Mouse (Mus musculus): ENCODE measurements around the gene Gm20388. TPM values are rescaled to one million over a fixed set of nuclear protein-coding genes. Genes with fewer than 3 reads are reported as not detected.

Gm20388 gene
- polyA plus RNA-seq, 1 experiment, result 18.7 TPM

DNA sequence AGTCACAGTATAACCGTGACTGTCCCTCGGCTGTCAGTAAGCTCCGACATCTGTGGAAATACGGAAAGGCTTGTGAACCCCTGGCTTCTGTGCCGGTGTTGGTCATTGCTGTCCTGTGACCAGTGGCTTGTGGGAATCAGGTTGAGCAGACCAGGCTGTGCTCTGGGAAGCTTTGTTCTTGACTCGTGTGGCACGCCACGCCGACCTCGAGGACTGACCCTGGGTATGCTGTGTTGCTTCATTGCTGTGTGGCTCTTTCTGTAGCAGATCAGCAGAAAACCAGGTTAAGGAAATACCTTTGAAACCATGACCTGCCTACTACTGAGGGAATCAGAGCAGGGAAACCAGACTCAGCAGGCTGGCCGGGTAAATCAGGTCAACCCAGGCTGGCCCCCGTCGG, 4399.9 kb downstream of the Gm20388 start:
- Histone ChIP-seq H3K27me3 (ENCODE audit: control insufficient read depth, insufficient read depth, low read length) (no peaks in the 10 kb centered on the region), H3K27ac (ENCODE audit: insufficient read depth, low read length) (no peak overlapping the region), H3K4me1 (ENCODE audit: control insufficient read depth, insufficient read depth, low read length) (peaks cover 66% of the 10 kb centered on the region), H3K4me3 (replicated peaks; ENCODE audit: insufficient read depth, low read depth, low read length) (no peak overlapping the region)
- no peak for DNase-seq
- TF ChIP-seq POLR2A (IDR thresholded peaks at IDR 0.05; ENCODE audit: borderline replicate concordance, insufficient read depth, low read length), result no peak
- 80% methylated on average over 13 of the region's 13 CpGs for WGBS

- H3K27me3 ChIP-seq (ENCODE audit: control insufficient read depth, insufficient read depth, low read length), result no peaks in the 10 kb centered on the region
- peaks cover 67% of the 10 kb centered on the region for H3K4me1 ChIP-seq (ENCODE audit: control insufficient read depth, insufficient read depth, low read length)
- 86% methylated on average over 6 of the region's 6 CpGs for whole genome bisulfite sequencing
- TF ChIP-seq POLR2A (IDR thresholded peaks at IDR 0.05; ENCODE audit: borderline replicate concordance, insufficient read depth, low read length) (no peak), CTCF (IDR thresholded peaks at IDR 0.05; ENCODE audit: borderline replicate concordance, insufficient read depth, low read depth, low read length) (no peak)
- H3K27ac ChIP-seq (ENCODE audit: insufficient read depth, low read length), result no peak overlapping the region
- no peak overlapping the region for H3K4me3 ChIP-seq (replicated peaks; ENCODE audit: insufficient read depth, low read depth, low read length)
- no peak for DNase-seq
Measured at GRCm38 (mm10) chr8:124311111-124311510, 4400.5 kb downstream of the Gm20388 start.

- peaks cover 67% of the 10 kb centered on the region for H3K4me1 ChIP-seq (ENCODE audit: control insufficient read depth, insufficient read depth, low read length)
- TF ChIP-seq CTCF (IDR thresholded peaks at IDR 0.05; ENCODE audit: borderline replicate concordance, insufficient read depth, low read depth, low read length), result no peak
- H3K27ac ChIP-seq (ENCODE audit: insufficient read depth, low read length), result peak overlapping the region; percentile 6
- no peaks in the 10 kb centered on the region for H3K27me3 ChIP-seq (ENCODE audit: control insufficient read depth, insufficient read depth, low read length)
- 28% methylated on average over 17 of the region's 17 CpGs for WGBS
- no peak overlapping the region for H3K4me3 ChIP-seq (replicated peaks; ENCODE audit: insufficient read depth, low read depth, low read length)
- DNase-seq, result no peak
Measured at GRCm38 (mm10) chr8:124311723-124312122, 4401.1 kb downstream of the Gm20388 start.

DNA sequence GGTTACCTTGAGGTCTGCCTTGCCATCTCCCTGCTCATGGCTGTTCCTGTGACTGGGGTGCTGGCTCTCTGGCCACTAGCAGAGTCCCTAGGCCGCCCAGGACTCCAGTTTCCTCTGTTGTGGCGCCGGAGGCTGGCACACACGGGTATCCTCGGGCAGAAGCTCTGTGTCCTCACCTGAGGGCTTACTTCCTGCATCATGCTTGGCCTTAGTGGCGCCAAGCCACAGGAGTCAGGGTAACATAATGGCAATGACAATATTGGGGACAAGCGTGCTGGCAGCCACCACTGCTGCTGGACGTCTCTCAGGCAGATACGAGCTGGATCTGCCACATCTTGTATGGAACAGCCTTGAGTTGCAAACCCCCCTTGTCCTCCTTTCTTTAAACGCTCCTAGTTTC, 4401.6 kb downstream of the Gm20388 start:
- peak overlapping the region; percentile 6; the same call in 1 of the 2 replicates for H3K27ac ChIP-seq (ENCODE audit: insufficient read depth, low read length)
- no peak overlapping the region for H3K4me3 ChIP-seq (replicated peaks; ENCODE audit: insufficient read depth, low read depth, low read length)
- peaks cover 66% of the 10 kb centered on the region for H3K4me1 ChIP-seq (ENCODE audit: control insufficient read depth, insufficient read depth, low read length)
- peak; percentile 51 to 56 for DNase-seq
- no peak for TF ChIP-seq CTCF (IDR thresholded peaks at IDR 0.05; ENCODE audit: borderline replicate concordance, insufficient read depth, low read depth, low read length)
- no peak for TF ChIP-seq POLR2A (IDR thresholded peaks at IDR 0.05; ENCODE audit: borderline replicate concordance, insufficient read depth, low read length)
- H3K27me3 ChIP-seq (ENCODE audit: control insufficient read depth, insufficient read depth, low read length), result no peaks in the 10 kb centered on the region
- 27% methylated on average over 10 of the region's 10 CpGs for WGBS

DNA sequence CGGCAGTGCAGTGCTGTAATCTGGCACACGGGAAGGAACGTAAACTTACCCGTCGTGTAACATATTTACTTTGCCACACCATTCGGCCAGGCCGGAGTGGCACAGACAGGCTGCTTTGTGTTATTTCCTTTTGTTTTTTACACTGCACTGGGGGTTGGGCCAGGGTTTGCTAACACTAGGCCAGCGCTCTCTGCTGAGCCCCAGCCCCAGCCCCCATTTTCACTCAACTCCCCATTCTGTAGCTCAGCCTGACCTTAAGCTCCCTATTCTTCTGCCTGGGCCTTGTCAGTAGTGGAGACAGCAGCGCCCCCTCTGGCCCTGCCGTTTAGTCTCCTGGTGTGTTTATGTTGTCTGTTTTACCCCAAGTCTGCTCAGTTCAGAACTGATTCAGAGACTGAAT, 4404.2 kb downstream of the Gm20388 start:
- no peak overlapping the region for H3K27ac ChIP-seq (ENCODE audit: insufficient read depth, low read length)
- no peaks in the 10 kb centered on the region for H3K27me3 ChIP-seq (ENCODE audit: control insufficient read depth, insufficient read depth, low read length)
- peaks cover 68% of the 10 kb centered on the region for H3K4me1 ChIP-seq (ENCODE audit: control insufficient read depth, insufficient read depth, low read length)
- TF ChIP-seq POLR2A (IDR thresholded peaks at IDR 0.05; ENCODE audit: borderline replicate concordance, insufficient read depth, low read length) (no peak), CTCF (IDR thresholded peaks at IDR 0.05; ENCODE audit: borderline replicate concordance, insufficient read depth, low read depth, low read length) (peak; percentile 25; the same call in 1 of the 2 replicates)
- no peak for DNase-seq
- WGBS, result 73% methylated on average over 10 of the region's 10 CpGs
- H3K4me3 ChIP-seq (replicated peaks; ENCODE audit: insufficient read depth, low read depth, low read length), result no peak overlapping the region

GRCm38 (mm10) chr8:124316466-124317136, 4406.0 kb downstream of the Gm20388 start:
- H3K4me1 ChIP-seq (ENCODE audit: control insufficient read depth, insufficient read depth, low read length), result peaks cover 57% of the 10 kb centered on the region
- WGBS, result 12% methylated on average over 12 of the region's 12 CpGs
- no peak for TF ChIP-seq CTCF (IDR thresholded peaks at IDR 0.05; ENCODE audit: borderline replicate concordance, insufficient read depth, low read depth, low read length)
- no peak for TF ChIP-seq POLR2A (IDR thresholded peaks at IDR 0.05; ENCODE audit: borderline replicate concordance, insufficient read depth, low read length)
- no peak overlapping the region for H3K4me3 ChIP-seq (replicated peaks; ENCODE audit: insufficient read depth, low read depth, low read length)
- peak; percentile 90 to 92 for DNase-seq
- peak overlapping the region; percentile 25 for H3K27ac ChIP-seq (ENCODE audit: insufficient read depth, low read length)
- no peaks in the 10 kb centered on the region for H3K27me3 ChIP-seq (ENCODE audit: control insufficient read depth, insufficient read depth, low read length)

DNA sequence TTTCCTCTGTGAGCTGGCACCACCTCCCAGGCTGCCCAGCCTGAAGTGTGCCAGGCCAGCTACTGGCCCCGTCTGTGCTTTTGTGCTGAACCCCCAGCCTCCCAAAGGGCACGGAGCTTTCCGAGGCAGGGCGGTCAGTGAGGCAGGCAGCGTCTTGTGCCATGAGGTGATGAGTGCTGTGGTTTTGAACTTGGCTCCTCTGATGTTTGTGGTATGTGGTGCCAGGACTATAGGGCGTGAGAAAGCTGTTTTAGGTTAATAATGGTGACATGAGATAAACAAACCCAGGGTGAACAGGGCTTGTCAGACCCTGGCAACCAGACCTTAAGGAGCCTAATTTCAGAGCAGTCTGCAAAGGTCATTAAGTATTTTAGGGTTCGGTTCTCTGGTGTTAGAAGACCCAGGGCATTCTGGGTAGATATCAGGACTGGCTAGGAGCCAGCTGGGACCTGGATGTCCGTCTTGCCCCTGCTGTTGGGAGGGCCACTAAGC, 4406.6 kb downstream of the Gm20388 start:
- peak overlapping the region; percentile 25 for H3K27ac ChIP-seq (ENCODE audit: insufficient read depth, low read length)
- no peaks in the 10 kb centered on the region for H3K27me3 ChIP-seq (ENCODE audit: control insufficient read depth, insufficient read depth, low read length)

GRCm38 (mm10) chr8:124317821-124318220, 4407.2 kb downstream of the Gm20388 start:
- no peak for TF ChIP-seq POLR2A (IDR thresholded peaks at IDR 0.05; ENCODE audit: borderline replicate concordance, insufficient read depth, low read length)
- no peak for TF ChIP-seq CTCF (IDR thresholded peaks at IDR 0.05; ENCODE audit: borderline replicate concordance, insufficient read depth, low read depth, low read length)
- Histone ChIP-seq H3K4me3 (replicated peaks; ENCODE audit: insufficient read depth, low read depth, low read length) (no peak overlapping the region), H3K27me3 (ENCODE audit: control insufficient read depth, insufficient read depth, low read length) (no peaks in the 10 kb centered on the region), H3K27ac (ENCODE audit: insufficient read depth, low read length) (no peak overlapping the region), H3K4me1 (ENCODE audit: control insufficient read depth, insufficient read depth, low read length) (peaks cover 48% of the 10 kb centered on the region)
- 67% methylated on average over 6 of the region's 6 CpGs for WGBS
- DNase-seq, result no peak

More for the DNA sequence above, 4406.6 kb downstream of the Gm20388 start:
- 13% methylated on average over 8 of the region's 8 CpGs for WGBS
- TF ChIP-seq CTCF (IDR thresholded peaks at IDR 0.05; ENCODE audit: borderline replicate concordance, insufficient read depth, low read depth, low read length) (no peak), POLR2A (IDR thresholded peaks at IDR 0.05; ENCODE audit: borderline replicate concordance, insufficient read depth, low read length) (no peak)
- H3K4me1 ChIP-seq (ENCODE audit: control insufficient read depth, insufficient read depth, low read length), result peaks cover 53% of the 10 kb centered on the region
- no peak for DNase-seq
- H3K4me3 ChIP-seq (replicated peaks; ENCODE audit: insufficient read depth, low read depth, low read length), result no peak overlapping the region
